Mouse (Mus musculus): ENCODE results near the gene Snx9. TPM values are rescaled to one million over a fixed set of nuclear protein-coding genes. Genes with fewer than 3 reads are reported as not detected.

The Snx9 gene
- polyA plus RNA-seq, 1 experiment = 24.7 TPM

- no peaks in the 10 kb centered on the region for H3K27me3 ChIP-seq (ENCODE audit: control insufficient read depth, insufficient read depth, insufficient read length)
- TF ChIP-seq USF1 (IDR thresholded peaks at IDR 0.05; ENCODE audit: low read depth) = no peak
- no peak for TF ChIP-seq POLR2A (IDR thresholded peaks at IDR 0.05; ENCODE audit: insufficient read length, low read depth)
- TF ChIP-seq POLR2AphosphoS2 (IDR thresholded peaks at IDR 0.05; ENCODE audit: insufficient read length, low read depth) = no peak
- TF ChIP-seq MAX (IDR thresholded peaks at IDR 0.05; ENCODE audit: low read depth) = no peak
- no peak for TF ChIP-seq REST (IDR thresholded peaks at IDR 0.05; ENCODE audit: insufficient read depth, insufficient read length)
- no peak for TF ChIP-seq MYOD1 (IDR thresholded peaks at IDR 0.05; ENCODE audit: control insufficient read depth in 1 of 3, insufficient read length in 2 of 3, low read depth in 2 of 3)
- no peak for TF ChIP-seq TCF3 (IDR thresholded peaks at IDR 0.05; ENCODE audit: insufficient read length, low read depth)
- TF ChIP-seq MYOG (IDR thresholded peaks at IDR 0.05; ENCODE audit: control insufficient read depth in 1 of 3, insufficient read depth in 1 of 3, insufficient read length in 2 of 3, low read depth in 2 of 3) = no peak
- no peak for TF ChIP-seq E2F4 (IDR thresholded peaks at IDR 0.05; ENCODE audit: insufficient read depth)
- no peak for TF ChIP-seq TCF12 (IDR thresholded peaks at IDR 0.05; ENCODE audit: insufficient read depth, poor library complexity, severe bottlenecking)
- no peak for TF ChIP-seq CEBPB (IDR thresholded peaks at IDR 0.05; ENCODE audit: insufficient read depth, poor library complexity, severe bottlenecking)
- TF ChIP-seq SRF (IDR thresholded peaks at IDR 0.05; ENCODE audit: control insufficient read depth, insufficient read length, low read depth) = no peak
- peaks cover 14% of the 10 kb centered on the region for H3K36me3 ChIP-seq (ENCODE audit: control insufficient read depth, insufficient read depth)
- no peak overlapping the region for H3K4me3 ChIP-seq
- no peak overlapping the region for H3K4me2 ChIP-seq (ENCODE audit: low read depth)
- H3K79me2 ChIP-seq (ENCODE audit: control insufficient read depth, insufficient read depth) = no peaks in the 10 kb centered on the region
- H3ac ChIP-seq (ENCODE audit: control insufficient read depth, insufficient read length) = no peak overlapping the region
These were observed 58.1 kb downstream of the Snx9 start for GRCm38 (mm10) chr17:5899251-5899650.

GRCm38 (mm10) chr17:5901381-5901780 is 60.3 kb downstream of the Snx9 start:
- H3K79me2 ChIP-seq (ENCODE audit: control insufficient read depth, insufficient read depth) = no peaks in the 10 kb centered on the region
- H3ac ChIP-seq (ENCODE audit: control insufficient read depth, insufficient read length) = no peak overlapping the region
- no peak overlapping the region for H3K4me3 ChIP-seq
- TF ChIP-seq MYOD1 (IDR thresholded peaks at IDR 0.05; ENCODE audit: control insufficient read depth in 1 of 3, insufficient read length in 2 of 3, low read depth in 2 of 3) = no peak
- no peak for TF ChIP-seq POLR2A (IDR thresholded peaks at IDR 0.05; ENCODE audit: insufficient read length, low read depth)
- no peak for TF ChIP-seq CEBPB (IDR thresholded peaks at IDR 0.05; ENCODE audit: insufficient read depth, poor library complexity, severe bottlenecking)
- no peak for TF ChIP-seq TCF12 (IDR thresholded peaks at IDR 0.05; ENCODE audit: insufficient read depth, poor library complexity, severe bottlenecking)
- TF ChIP-seq USF1 (IDR thresholded peaks at IDR 0.05; ENCODE audit: low read depth) = no peak
- no peak for TF ChIP-seq MYOG (IDR thresholded peaks at IDR 0.05; ENCODE audit: control insufficient read depth in 1 of 3, insufficient read depth in 1 of 3, insufficient read length in 2 of 3, low read depth in 2 of 3)
- no peak for TF ChIP-seq SRF (IDR thresholded peaks at IDR 0.05; ENCODE audit: control insufficient read depth, insufficient read length, low read depth)
- no peak for TF ChIP-seq MAX (IDR thresholded peaks at IDR 0.05; ENCODE audit: low read depth)
- no peak for TF ChIP-seq POLR2AphosphoS2 (IDR thresholded peaks at IDR 0.05; ENCODE audit: insufficient read length, low read depth)
- TF ChIP-seq TCF3 (IDR thresholded peaks at IDR 0.05; ENCODE audit: insufficient read length, low read depth) = no peak
- TF ChIP-seq REST (IDR thresholded peaks at IDR 0.05; ENCODE audit: insufficient read depth, insufficient read length) = no peak
- no peak for TF ChIP-seq E2F4 (IDR thresholded peaks at IDR 0.05; ENCODE audit: insufficient read depth)
- no peak overlapping the region for H3K4me2 ChIP-seq (ENCODE audit: low read depth)
- H3K27me3 ChIP-seq (ENCODE audit: control insufficient read depth, insufficient read depth, insufficient read length) = no peaks in the 10 kb centered on the region
- H3K36me3 ChIP-seq (ENCODE audit: control insufficient read depth, insufficient read depth) = peaks cover 8% of the 10 kb centered on the region

GRCm38 (mm10) chr17:5903630-5904301 is 62.6 kb downstream of the Snx9 start:
- H3K4me2 ChIP-seq (ENCODE audit: low read depth) = no peak overlapping the region

GRCm38 (mm10) chr17:5909681-5910080 is 68.6 kb downstream of the Snx9 start:
- peaks cover 11% of the 10 kb centered on the region for H3K36me3 ChIP-seq (ENCODE audit: control insufficient read depth, insufficient read depth)
- TF ChIP-seq E2F4 (IDR thresholded peaks at IDR 0.05; ENCODE audit: insufficient read depth) (no peak), POLR2AphosphoS2 (IDR thresholded peaks at IDR 0.05; ENCODE audit: insufficient read length, low read depth) (no peak), SRF (IDR thresholded peaks at IDR 0.05; ENCODE audit: control insufficient read depth, insufficient read length, low read depth) (no peak), MAX (IDR thresholded peaks at IDR 0.05; ENCODE audit: low read depth) (no peak), CEBPB (IDR thresholded peaks at IDR 0.05; ENCODE audit: insufficient read depth, poor library complexity, severe bottlenecking) (no peak), POLR2A (IDR thresholded peaks at IDR 0.05; ENCODE audit: insufficient read length, low read depth) (no peak), REST (IDR thresholded peaks at IDR 0.05; ENCODE audit: insufficient read depth, insufficient read length) (no peak), MYOD1 (IDR thresholded peaks at IDR 0.05; ENCODE audit: control insufficient read depth in 1 of 3, insufficient read length in 2 of 3, low read depth in 2 of 3) (no peak), TCF12 (IDR thresholded peaks at IDR 0.05; ENCODE audit: insufficient read depth, poor library complexity, severe bottlenecking) (no peak), MYOG (IDR thresholded peaks at IDR 0.05; ENCODE audit: control insufficient read depth in 1 of 3, insufficient read depth in 1 of 3, insufficient read length in 2 of 3, low read depth in 2 of 3) (no peak), USF1 (IDR thresholded peaks at IDR 0.05; ENCODE audit: low read depth) (no peak), TCF3 (IDR thresholded peaks at IDR 0.05; ENCODE audit: insufficient read length, low read depth) (no peak)
- H3K4me3 ChIP-seq = no peak overlapping the region
- H3K27me3 ChIP-seq (ENCODE audit: control insufficient read depth, insufficient read depth, insufficient read length) = no peaks in the 10 kb centered on the region
- no peak overlapping the region for H3ac ChIP-seq (ENCODE audit: control insufficient read depth, insufficient read length)
- H3K79me2 ChIP-seq (ENCODE audit: control insufficient read depth, insufficient read depth) = no peaks in the 10 kb centered on the region
- H3K4me2 ChIP-seq (ENCODE audit: low read depth) = no peak overlapping the region

More at GRCm38 (mm10) chr17:5903630-5904301, 62.6 kb downstream of the Snx9 start:
- H3K4me3 ChIP-seq = no peak overlapping the region
- no peak for TF ChIP-seq USF1 (IDR thresholded peaks at IDR 0.05; ENCODE audit: low read depth)
- H3ac ChIP-seq (ENCODE audit: control insufficient read depth, insufficient read length) = no peak overlapping the region
- H3K36me3 ChIP-seq (ENCODE audit: control insufficient read depth, insufficient read depth) = peaks cover 6% of the 10 kb centered on the region
- no peaks in the 10 kb centered on the region for H3K27me3 ChIP-seq (ENCODE audit: control insufficient read depth, insufficient read depth, insufficient read length)
- no peaks in the 10 kb centered on the region for H3K79me2 ChIP-seq (ENCODE audit: control insufficient read depth, insufficient read depth)

GRCm38 (mm10) chr17:5911591-5911990 is 70.5 kb downstream of the Snx9 start:
- TF ChIP-seq USF1 (IDR thresholded peaks at IDR 0.05; ENCODE audit: low read depth) (no peak), POLR2A (IDR thresholded peaks at IDR 0.05; ENCODE audit: insufficient read length, low read depth) (no peak), POLR2AphosphoS2 (IDR thresholded peaks at IDR 0.05; ENCODE audit: insufficient read length, low read depth) (no peak), TCF3 (IDR thresholded peaks at IDR 0.05; ENCODE audit: insufficient read length, low read depth) (no peak), REST (IDR thresholded peaks at IDR 0.05; ENCODE audit: insufficient read depth, insufficient read length) (no peak), MAX (IDR thresholded peaks at IDR 0.05; ENCODE audit: low read depth) (no peak), MYOG (IDR thresholded peaks at IDR 0.05; ENCODE audit: control insufficient read depth in 1 of 3, insufficient read depth in 1 of 3, insufficient read length in 2 of 3, low read depth in 2 of 3) (no peak), SRF (IDR thresholded peaks at IDR 0.05; ENCODE audit: control insufficient read depth, insufficient read length, low read depth) (no peak), MYOD1 (IDR thresholded peaks at IDR 0.05; ENCODE audit: control insufficient read depth in 1 of 3, insufficient read length in 2 of 3, low read depth in 2 of 3) (no peak), TCF12 (IDR thresholded peaks at IDR 0.05; ENCODE audit: insufficient read depth, poor library complexity, severe bottlenecking) (no peak)
- H3K4me2 ChIP-seq (ENCODE audit: low read depth) = no peak overlapping the region
- no peaks in the 10 kb centered on the region for H3K79me2 ChIP-seq (ENCODE audit: control insufficient read depth, insufficient read depth)
- H3K36me3 ChIP-seq (ENCODE audit: control insufficient read depth, insufficient read depth) = peaks cover 15% of the 10 kb centered on the region
- no peak overlapping the region for H3K4me3 ChIP-seq
- H3K27me3 ChIP-seq (ENCODE audit: control insufficient read depth, insufficient read depth, insufficient read length) = no peaks in the 10 kb centered on the region
- H3ac ChIP-seq (ENCODE audit: control insufficient read depth, insufficient read length) = no peak overlapping the region

All from myocyte (in vitro differentiated cells).